Mouse (Mus musculus): ENCODE data around the gene Ajuba.
A peak's percentile ranks its signal among the peaks of the same experiment; 100 is the strongest.

The Ajuba gene

GRCm38 (mm10) chr14:54592319-54592934 lies 15.1 kb upstream of the Ajuba start:
- DNase-seq (ENCODE audit: low spot score in 2 of 2): no peak

DNA sequence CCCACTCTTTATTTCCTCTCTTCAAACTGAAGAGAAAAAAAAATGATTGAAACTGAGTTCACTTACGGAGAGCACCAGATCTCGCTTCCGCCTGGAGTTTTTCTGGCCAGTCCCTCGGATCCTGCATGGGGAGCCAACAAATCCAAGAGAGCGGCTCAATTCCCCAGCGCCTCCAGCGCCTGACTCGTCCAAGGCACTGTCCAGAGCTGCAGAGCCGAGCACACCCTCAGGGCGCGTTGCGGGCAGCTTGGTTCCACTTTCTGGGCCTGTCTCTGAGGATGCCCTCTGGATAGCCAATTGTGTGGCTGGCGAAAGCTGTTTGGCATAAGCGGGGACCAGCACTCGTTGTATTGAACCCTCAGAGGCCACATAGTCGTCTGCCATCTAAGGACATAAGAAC lies 13.7 kb upstream of the Ajuba start:
- DNase-seq (ENCODE audit: low spot score in 2 of 2): no peak

DNA sequence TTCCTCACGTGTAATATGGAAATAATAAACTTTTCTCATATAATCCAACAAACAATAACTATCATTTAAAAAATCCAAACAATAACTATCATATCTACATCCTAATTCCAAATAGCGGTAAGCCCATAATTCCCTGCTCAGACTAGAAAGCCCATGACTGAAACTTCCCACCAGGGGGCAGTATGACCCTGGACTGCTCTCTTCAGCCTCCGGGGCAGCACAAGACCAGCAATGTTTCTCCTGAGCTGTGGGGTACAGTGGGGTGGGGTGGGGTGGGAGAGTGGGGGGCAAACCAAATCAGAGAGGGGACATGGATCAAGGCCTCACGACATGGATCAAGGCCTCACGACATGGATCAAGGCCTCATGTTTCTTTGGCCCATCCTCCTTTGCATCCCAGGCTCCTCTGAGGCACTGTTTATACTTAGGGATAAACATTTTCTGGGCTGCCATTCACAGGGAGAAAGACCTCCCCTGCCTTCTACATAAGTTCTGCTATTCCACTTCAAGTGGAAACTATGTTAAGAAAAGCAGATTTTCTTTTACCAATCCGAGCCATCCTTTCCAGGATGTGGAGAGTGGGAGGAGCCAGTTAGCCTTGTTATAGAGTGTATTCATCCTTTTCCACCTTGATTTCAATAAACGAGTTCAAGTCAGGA lies 6.5 kb upstream of the Ajuba start:
- DNase-seq (ENCODE audit: low spot score in 2 of 2): no peak

GRCm38 (mm10) chr14:54582536-54582935 lies 5.2 kb upstream of the Ajuba start:
- no peak for DNase-seq (ENCODE audit: low spot score in 2 of 2)

- DNase-seq (ENCODE audit: low spot score in 2 of 2): no peak
These were observed 2.3 kb upstream of the Ajuba start for GRCm38 (mm10) chr14:54579638-54580037.

- no peak for DNase-seq (ENCODE audit: low spot score in 2 of 2)
These were observed 705 bp upstream of the Ajuba start for GRCm38 (mm10) chr14:54578063-54578462.

DNA sequence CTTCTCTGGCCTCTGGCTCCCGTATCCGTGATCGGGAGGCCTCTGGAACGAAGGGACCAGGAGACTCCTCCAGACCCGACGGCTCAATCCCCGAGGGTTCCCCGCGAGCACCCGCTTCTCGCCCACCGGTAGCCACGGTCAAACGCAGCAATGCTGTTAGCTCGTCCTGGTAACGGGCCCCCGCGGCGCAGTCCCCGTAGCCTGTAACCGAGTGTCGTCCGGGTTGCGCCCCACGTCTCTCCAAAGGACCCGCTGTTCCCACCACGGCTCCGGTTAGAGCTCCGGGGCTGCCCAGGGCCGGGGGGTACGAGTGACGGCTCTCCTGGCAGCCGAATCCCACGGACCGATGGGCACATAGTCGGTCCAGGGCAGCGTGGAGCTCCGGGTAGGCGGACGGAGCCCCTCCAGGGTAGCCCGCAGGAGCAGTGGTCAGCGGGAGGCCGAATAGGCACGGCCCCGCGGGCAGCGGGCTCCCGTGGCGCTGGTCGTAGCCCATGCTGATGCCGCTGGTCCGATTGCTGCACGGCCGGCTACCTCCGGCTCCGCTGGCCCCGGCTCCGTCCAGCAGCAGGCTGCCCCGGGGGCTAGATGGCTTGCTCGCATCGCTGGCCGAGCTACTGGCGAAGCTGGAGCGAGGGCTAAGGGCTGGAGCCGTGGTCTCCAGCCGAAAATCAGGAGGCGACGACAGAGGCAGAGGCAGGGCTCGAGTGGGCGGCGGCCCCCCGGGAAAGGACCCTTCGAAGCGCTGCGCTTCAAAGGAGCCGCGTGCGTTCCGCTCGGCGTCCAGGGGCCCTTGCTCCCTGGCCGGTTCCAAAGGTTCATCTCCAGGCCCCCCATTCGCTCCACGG lies 893 bp downstream of the Ajuba start:
- no peak for DNase-seq (ENCODE audit: low spot score in 2 of 2)

DNA sequence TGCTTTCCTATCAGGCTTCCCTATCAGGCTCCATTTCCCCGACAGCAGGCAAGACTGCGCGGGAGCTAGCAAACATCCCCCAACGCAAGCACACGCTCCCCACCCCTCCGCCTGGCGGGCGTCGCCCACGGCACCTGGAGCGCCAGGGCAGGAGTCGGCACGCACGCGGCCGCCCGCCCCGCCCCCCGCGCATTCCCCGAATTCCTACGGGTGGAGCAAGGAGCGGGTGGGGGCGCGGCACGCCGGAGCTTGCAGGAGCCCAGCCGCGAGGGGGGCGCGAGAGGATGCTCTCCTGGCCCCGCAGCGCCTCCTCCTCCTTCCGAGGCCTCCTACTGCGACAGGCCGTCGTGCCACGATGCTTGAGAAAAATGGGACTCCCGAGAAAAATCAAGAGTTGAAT lies 1.7 kb downstream of the Ajuba start:
- DNase-seq (ENCODE audit: low spot score in 2 of 2): no peak

DNA sequence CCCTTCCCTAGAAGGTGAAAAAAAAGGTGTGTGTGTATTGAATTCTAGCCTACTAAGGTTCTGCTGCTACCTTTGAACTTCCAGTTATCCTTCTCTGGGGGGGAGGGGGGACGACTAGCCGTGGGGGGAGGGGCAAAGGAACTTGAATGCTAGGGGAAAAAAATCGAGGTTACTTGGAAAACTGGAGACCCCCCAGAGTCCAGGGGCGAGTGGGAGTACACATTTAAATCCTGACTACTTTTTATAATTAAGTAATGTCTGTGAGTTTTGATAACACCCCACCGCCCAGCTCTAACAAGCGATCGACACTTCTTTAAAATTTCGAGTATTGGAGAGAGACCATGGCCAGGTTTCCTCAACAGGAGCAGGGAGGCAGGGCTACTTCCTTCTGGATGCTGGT lies 2.3 kb downstream of the Ajuba start:
- no peak for DNase-seq (ENCODE audit: low spot score in 2 of 2)

- no peak for DNase-seq (ENCODE audit: low spot score in 2 of 2)
These were observed 3.1 kb downstream of the Ajuba start for GRCm38 (mm10) chr14:54574253-54574652.

DNA sequence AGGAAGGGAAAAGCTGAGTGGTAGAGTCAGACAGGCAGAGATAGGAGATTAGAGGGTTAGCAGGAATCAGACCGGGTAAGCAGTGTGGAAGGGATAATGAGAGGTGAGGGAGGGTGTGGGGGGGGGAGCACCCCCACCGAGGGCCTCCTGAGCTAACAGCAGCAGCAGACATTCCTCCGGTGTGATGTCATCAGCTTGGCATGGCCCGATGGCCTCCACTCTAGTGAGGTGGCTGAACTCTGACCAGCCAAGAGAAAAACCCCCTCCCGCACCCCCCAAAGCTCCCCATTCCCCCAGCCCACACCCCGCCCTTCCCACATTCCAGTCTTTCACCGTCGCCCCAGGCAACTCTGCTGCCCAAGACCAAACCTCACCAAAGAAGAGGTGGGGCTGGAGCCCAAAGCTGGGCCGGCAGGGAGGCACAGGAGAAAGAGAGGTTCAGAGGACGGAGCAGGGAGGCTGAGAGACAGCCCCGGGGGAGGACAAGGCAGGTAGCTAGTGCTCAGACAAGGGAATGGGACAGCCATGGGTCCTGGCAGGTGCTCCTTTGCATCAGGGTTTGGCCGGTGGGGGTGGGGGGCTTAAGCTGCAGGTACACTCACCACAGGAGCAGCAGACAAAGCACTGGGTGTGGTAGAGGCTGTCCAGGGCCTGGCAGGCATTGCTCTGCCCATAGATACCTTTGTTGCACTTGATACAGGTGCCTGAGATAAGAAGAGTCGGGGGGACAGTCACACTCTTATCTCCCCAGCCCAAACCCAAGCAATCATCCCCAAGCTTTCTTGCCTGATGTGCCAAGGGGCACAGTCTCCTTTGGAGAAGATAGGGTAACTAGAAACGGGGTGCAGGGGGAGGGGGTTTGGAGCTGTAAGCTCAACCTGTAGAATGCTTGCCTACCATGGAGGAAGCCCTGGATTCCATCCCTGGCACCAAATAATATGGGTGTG lies 4.3 kb downstream of the Ajuba start:
- DNase-seq (ENCODE audit: low spot score in 2 of 2): no peak

DNA sequence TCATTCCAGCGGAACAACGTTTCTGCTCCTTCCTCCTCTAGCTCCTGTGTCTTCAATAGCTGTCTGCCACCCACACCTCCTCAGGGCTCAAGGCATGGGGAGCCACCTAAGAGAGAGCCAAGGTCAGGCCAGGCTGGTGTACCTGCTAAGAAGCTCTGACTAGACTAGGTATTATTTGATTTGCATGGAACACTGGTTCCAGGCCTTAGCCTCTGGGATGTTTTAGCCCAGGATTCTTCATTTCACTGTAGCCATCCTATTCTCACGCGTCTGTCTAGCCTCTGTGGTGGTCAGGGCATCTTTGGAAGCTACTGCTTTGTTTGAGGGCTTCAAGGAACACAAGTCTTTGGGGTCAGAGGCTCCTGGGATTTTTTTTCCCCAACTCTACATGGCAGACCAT lies 5.2 kb downstream of the Ajuba start:
- DNase-seq (ENCODE audit: low spot score in 2 of 2): no peak

- DNase-seq (ENCODE audit: low spot score in 2 of 2): no peak
These were observed 7.6 kb downstream of the Ajuba start for GRCm38 (mm10) chr14:54569451-54570392.

DNA sequence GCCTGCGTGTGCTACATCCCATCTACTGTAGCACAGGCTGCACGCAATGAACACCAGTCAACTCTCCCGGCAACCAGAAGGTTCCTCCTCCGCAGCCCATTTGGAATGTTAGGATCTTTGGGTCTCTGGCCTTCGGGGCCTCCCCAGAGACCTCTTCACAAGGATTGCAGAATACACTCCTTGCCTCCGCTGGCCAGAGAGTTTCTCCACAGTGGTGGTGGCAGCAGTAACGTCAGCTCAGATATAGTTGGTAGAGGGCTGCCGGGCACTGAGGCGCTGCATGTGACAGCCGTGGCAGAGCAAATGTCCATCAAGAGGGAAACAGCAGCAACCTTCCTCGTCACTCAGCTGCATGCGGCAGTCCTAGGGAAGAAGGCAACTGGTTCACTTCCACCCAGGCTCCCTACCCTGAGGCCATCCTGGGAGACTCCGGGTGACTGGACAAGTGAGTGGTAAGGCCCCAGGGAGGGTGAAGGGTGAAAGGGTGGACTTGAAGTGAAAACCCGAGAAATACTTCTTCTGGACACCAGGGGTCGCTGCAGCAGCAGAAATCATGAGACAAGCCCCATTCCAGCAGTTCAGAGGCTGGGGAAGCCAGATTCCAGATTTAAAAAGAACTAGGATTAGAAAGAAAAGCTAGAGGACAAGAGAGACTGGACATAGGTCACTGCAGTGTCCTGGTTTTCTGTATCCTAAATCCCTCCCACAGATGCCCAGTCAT lies 8.5 kb downstream of the Ajuba start:
- peak in 1 of 2 experiments; percentile 66 for DNase-seq (ENCODE audit: low spot score in 2 of 2)

GRCm38 (mm10) chr14:54560527-54561242 lies 16.7 kb downstream of the Ajuba start:
- no peak for DNase-seq (ENCODE audit: low spot score in 2 of 2)

DNA sequence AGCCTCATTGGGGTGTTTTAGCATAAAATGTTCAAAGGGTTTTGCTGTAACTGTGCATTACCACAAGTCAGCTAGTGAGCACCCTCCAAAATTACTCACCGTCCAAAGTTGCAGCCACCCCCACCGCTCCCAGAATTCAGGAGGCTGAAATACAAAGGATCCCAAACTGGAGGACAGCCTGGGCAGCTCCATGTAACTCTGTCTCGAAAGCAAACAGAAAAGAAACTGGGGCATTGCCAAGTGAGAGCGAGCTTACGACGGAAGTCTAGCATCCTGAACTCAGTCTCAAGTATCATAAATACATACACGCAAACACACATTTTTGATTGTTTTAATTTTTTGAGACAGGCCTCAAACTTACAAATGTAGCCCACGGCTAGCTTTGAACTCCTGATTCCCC lies 20.0 kb downstream of the Ajuba start:
- DNase-seq (ENCODE audit: low spot score in 2 of 2): no peak

GRCm38 (mm10) chr14:54553975-54554769 lies 23.2 kb downstream of the Ajuba start, which contains the start of gene Haus4:
Gene Haus4 (minus strand): TSS chr14:54554616.
- peak; percentile 33 to 38 for DNase-seq (ENCODE audit: low spot score in 2 of 2)

GRCm38 (mm10) chr14:54553454-54553974 lies 23.8 kb downstream of the Ajuba start:
- no peak for DNase-seq (ENCODE audit: low spot score in 2 of 2)

Data from frontal cortex, postnatal 14 days (tissue).